Mouse (Mus musculus): Measurements from ENCODE around the gene Acer1. TPM values are rescaled to one million over a fixed set of nuclear protein-coding genes. Genes with fewer than 3 reads are reported as not detected.

Acer1 gene
- polyA plus RNA-seq, 1 experiment from 2014 or later, result not detected

DNA sequence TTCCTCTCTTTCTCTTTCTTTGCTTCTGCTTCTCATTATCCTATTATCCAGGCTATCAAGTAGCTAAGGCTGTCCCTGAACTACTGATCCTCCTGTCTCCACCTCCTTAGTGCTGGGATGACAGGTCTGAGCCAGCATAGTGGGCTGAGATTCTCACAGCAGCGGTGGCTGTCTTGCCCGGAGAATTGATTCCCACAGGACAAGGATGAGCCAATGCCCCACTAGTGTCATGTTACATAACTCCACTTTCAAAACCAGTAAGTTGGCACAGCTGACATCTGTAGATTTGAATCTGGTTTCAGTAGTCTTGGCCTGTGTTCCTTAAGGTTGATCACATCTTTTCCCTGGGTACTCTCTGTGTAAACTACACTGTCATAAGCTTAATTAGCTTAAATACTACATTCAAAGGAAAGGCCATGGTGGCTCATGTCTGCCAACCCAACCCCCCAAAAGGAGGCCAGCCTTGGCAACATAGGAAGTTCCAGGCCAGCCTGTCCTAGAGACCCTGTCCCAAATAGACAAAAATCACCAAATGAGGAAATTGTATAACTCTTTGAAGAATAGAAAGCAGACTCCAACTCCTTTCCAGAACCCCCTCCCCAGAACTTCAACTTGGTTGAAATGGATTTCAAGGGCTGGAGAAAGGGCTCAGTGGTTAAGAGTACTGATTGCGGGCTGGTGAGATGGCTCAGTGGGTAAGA, 4.3 kb upstream of the Acer1 start:
- Histone ChIP-seq H3K9ac (no peak overlapping the region), H3K27me3 (replicated peaks) (no peaks in the 10 kb centered on the region), H3K27ac (no peak overlapping the region), H3K4me3 (no peak overlapping the region), H3K4me1 (peaks cover 8% of the 10 kb centered on the region), H3K4me2 (no peak overlapping the region), H3K36me3 (no peaks in the 10 kb centered on the region), H3K9me3 (replicated peaks) (no peaks in the 10 kb centered on the region)
- WGBS (ENCODE audit: insufficient replicate concordance), result 76% methylated on average over 3 of the region's 3 CpGs
- ATAC-seq, result no peak

- H3K9me3 ChIP-seq (replicated peaks), result no peaks in the 10 kb centered on the region
- ATAC-seq, result no peak
- H3K27ac ChIP-seq, result no peak overlapping the region
- H3K4me3 ChIP-seq, result no peak overlapping the region
- 61% methylated on average over 3 of the region's 3 CpGs for WGBS (ENCODE audit: insufficient replicate concordance)
- no peak overlapping the region for H3K9ac ChIP-seq
- no peak overlapping the region for H3K4me2 ChIP-seq
- H3K36me3 ChIP-seq, result no peaks in the 10 kb centered on the region
- no peaks in the 10 kb centered on the region for H3K27me3 ChIP-seq (replicated peaks)
- peaks cover 2% of the 10 kb centered on the region for H3K4me1 ChIP-seq
Observed at GRCm38 (mm10) chr17:56985656-56986055, 3.7 kb upstream of the Acer1 start.

GRCm38 (mm10) chr17:56984886-56985285, 3.0 kb upstream of the Acer1 start:
- Histone ChIP-seq H3K36me3 (no peaks in the 10 kb centered on the region), H3K9ac (no peak overlapping the region), H3K27ac (no peak overlapping the region), H3K27me3 (replicated peaks) (no peaks in the 10 kb centered on the region), H3K4me2 (no peak overlapping the region), H3K9me3 (replicated peaks) (no peaks in the 10 kb centered on the region), H3K4me1 (0 out of 2 replicates have a peak, but pooled peaks cover 2% of the 10 kb centered on the region), H3K4me3 (no peak overlapping the region)
- ATAC-seq, result no peak
- WGBS (ENCODE audit: insufficient replicate concordance), result 66% methylated on average over 9 of the region's 9 CpGs

DNA sequence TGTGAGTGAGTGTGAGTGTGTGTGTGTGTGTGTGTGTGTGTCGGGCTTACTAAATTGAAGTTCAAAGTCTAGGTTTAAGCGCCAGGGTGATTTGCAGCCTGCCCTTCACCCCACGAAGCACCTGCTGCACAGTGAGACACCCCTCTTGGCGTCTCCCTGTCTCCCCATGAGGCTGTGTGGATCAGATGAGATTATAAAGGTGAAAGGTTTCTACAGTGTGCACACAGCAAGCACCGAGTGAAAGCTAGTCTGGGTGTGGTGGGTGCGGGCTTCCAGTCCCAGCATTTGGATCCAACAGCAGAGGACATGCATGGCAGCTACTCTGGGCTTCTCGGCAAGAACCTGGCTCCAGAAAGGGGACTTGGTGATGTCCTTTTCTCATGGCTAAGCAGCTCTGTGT, 877 bp downstream of the Acer1 start:
- Histone ChIP-seq H3K9me3 (replicated peaks) (no peaks in the 10 kb centered on the region), H3K36me3 (no peaks in the 10 kb centered on the region), H3K4me3 (no peak overlapping the region), H3K4me2 (no peak overlapping the region), H3K9ac (no peak overlapping the region), H3K27ac (no peak overlapping the region), H3K27me3 (replicated peaks) (no peaks in the 10 kb centered on the region), H3K4me1 (0 out of 2 replicates have a peak, but pooled peaks cover 10% of the 10 kb centered on the region)
- 54% methylated on average over 7 of the region's 7 CpGs for WGBS (ENCODE audit: insufficient replicate concordance)
- ATAC-seq, result no peak

GRCm38 (mm10) chr17:56979524-56979923, 2.4 kb downstream of the Acer1 start:
- Histone ChIP-seq H3K36me3 (no peaks in the 10 kb centered on the region), H3K4me3 (no peak overlapping the region), H3K9ac (no peak overlapping the region), H3K9me3 (replicated peaks) (no peaks in the 10 kb centered on the region), H3K27me3 (replicated peaks) (no peaks in the 10 kb centered on the region), H3K4me2 (no peak overlapping the region), H3K27ac (no peak overlapping the region), H3K4me1 (peaks cover 12% of the 10 kb centered on the region)
- 38% methylated on average over 6 of the region's 8 CpGs for WGBS (ENCODE audit: insufficient replicate concordance)
- no peak for ATAC-seq

GRCm38 (mm10) chr17:56976531-56977390, 5.2 kb downstream of the Acer1 start:
- Histone ChIP-seq H3K4me1 (peaks cover 16% of the 10 kb centered on the region), H3K36me3 (no peaks in the 10 kb centered on the region), H3K4me2 (no peak overlapping the region), H3K27ac (no peak overlapping the region), H3K4me3 (no peak overlapping the region), H3K27me3 (replicated peaks) (peaks cover 5% of the 10 kb centered on the region), H3K9me3 (replicated peaks) (no peaks in the 10 kb centered on the region), H3K9ac (no peak overlapping the region)
- 52% methylated on average over 8 of the region's 8 CpGs for WGBS (ENCODE audit: insufficient replicate concordance)
- ATAC-seq, result no peak

DNA sequence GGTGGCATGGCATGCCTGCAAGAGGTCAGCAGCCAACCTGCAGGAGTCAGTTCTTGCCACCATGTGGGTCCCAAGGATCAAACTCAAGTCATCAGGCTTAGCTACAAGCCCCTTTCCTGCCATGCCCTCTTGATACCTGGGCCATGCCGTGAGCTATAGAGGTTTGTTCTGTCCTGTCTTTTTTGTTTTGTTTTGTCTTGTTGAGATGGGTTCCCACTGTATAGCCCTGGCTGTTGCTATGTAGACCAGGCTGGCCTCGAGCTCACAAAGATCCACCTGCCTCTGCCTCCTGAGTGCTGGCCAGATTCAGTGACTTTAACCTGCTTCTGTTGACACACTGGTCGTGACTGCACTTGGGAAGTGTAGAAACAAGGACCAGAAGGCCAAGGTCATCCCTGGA, 6.5 kb downstream of the Acer1 start:
- Histone ChIP-seq H3K36me3 (no peaks in the 10 kb centered on the region), H3K27me3 (replicated peaks) (peaks cover 17% of the 10 kb centered on the region), H3K9ac (no peak overlapping the region), H3K4me1 (peaks cover 16% of the 10 kb centered on the region), H3K4me2 (no peak overlapping the region), H3K4me3 (no peak overlapping the region), H3K9me3 (replicated peaks) (no peaks in the 10 kb centered on the region), H3K27ac (no peak overlapping the region)
- ATAC-seq, result no peak
- WGBS (ENCODE audit: insufficient replicate concordance), result 63% methylated on average over 3 of the region's 3 CpGs

DNA sequence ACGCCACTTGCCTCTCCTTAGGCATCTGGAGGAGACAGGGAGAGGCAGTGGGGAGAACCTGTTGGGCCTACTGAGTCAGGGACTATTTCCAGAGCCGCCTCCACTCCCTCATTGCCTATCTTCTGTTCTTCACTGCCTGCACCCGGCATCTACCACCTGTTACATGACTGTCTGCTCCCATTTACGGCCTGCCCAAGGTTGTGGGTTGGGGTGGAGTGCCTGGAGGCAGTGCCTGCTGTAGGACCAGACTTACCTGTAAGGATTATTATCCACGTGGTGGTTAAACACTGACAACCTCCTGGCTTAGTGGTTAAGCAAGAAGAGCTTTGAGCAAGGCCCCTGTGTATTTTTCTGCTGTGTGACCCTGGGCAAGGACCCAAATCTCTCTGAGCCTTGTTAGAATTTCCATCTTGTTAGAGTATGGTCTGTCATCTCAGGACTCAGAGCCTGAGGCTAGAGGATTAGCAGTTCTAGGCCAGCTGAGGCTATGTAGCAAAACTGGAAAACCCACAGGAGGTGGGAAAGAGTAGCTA, 7.2 kb downstream of the Acer1 start:
- H3K27ac ChIP-seq, result no peak overlapping the region
- H3K27me3 ChIP-seq (replicated peaks), result peaks cover 22% of the 10 kb centered on the region
- no peak overlapping the region for H3K9ac ChIP-seq
- WGBS (ENCODE audit: insufficient replicate concordance), result 69% methylated on average over 5 of the region's 5 CpGs
- ATAC-seq, result no peak
- H3K4me3 ChIP-seq, result no peak overlapping the region
- H3K4me1 ChIP-seq, result peaks cover 12% of the 10 kb centered on the region
- no peaks in the 10 kb centered on the region for H3K9me3 ChIP-seq (replicated peaks)
- H3K36me3 ChIP-seq, result no peaks in the 10 kb centered on the region
- no peak overlapping the region for H3K4me2 ChIP-seq

GRCm38 (mm10) chr17:56973956-56974707, 7.8 kb downstream of the Acer1 start:
- H3K27me3 ChIP-seq (replicated peaks), result peaks cover 29% of the 10 kb centered on the region
- no peak overlapping the region for H3K9ac ChIP-seq
- no peak overlapping the region for H3K4me3 ChIP-seq
- H3K36me3 ChIP-seq, result no peaks in the 10 kb centered on the region
- peaks cover 12% of the 10 kb centered on the region for H3K4me1 ChIP-seq
- 54% methylated on average over 13 of the region's 14 CpGs for WGBS (ENCODE audit: insufficient replicate concordance)
- no peak for ATAC-seq
- H3K4me2 ChIP-seq, result no peak overlapping the region
- H3K9me3 ChIP-seq (replicated peaks), result no peaks in the 10 kb centered on the region
- H3K27ac ChIP-seq, result no peak overlapping the region

- ATAC-seq, result no peak
- WGBS (ENCODE audit: insufficient replicate concordance), result 42% methylated on average over 5 of the region's 5 CpGs
- Histone ChIP-seq H3K27me3 (replicated peaks) (peaks cover 29% of the 10 kb centered on the region), H3K4me2 (no peak overlapping the region), H3K9ac (no peak overlapping the region), H3K4me3 (no peak overlapping the region), H3K36me3 (no peaks in the 10 kb centered on the region), H3K27ac (no peak overlapping the region), H3K9me3 (replicated peaks) (no peaks in the 10 kb centered on the region), H3K4me1 (peaks cover 6% of the 10 kb centered on the region)
Observed at GRCm38 (mm10) chr17:56970081-56970480, 11.8 kb downstream of the Acer1 start.

DNA sequence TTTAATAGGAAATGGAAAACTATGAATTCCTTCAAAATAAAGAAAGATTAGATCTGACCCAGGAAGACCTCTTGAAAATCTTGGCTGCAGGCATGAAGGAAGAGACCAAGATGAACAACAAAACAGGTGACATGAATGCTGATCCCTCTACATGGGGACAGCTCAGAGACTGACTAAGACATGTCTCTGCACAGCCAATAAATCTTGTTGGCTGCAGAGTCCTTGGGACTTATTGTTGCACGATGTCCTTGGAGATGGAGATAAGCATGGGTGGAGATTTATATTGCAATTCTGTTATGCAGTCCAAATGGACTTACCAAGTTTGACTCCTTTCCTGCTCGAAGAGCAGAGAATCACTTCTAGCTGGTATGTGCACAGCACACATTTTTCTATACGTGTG, 12.6 kb downstream of the Acer1 start:
- peaks cover 31% of the 10 kb centered on the region for H3K27me3 ChIP-seq (replicated peaks)
- H3K4me3 ChIP-seq, result no peak overlapping the region
- peaks cover 1% of the 10 kb centered on the region for H3K4me1 ChIP-seq
- H3K9ac ChIP-seq, result no peak overlapping the region
- no peaks in the 10 kb centered on the region for H3K36me3 ChIP-seq
- H3K4me2 ChIP-seq, result no peak overlapping the region
- 44% methylated on average over 3 of the region's 3 CpGs for WGBS (ENCODE audit: insufficient replicate concordance)
- H3K9me3 ChIP-seq (replicated peaks), result no peaks in the 10 kb centered on the region
- no peak for ATAC-seq
- no peak overlapping the region for H3K27ac ChIP-seq

- no peak for ATAC-seq
- no peaks in the 10 kb centered on the region for H3K4me1 ChIP-seq
- H3K9me3 ChIP-seq (replicated peaks), result no peaks in the 10 kb centered on the region
- no peak overlapping the region for H3K4me3 ChIP-seq
- no peak overlapping the region for H3K4me2 ChIP-seq
- peaks cover 33% of the 10 kb centered on the region for H3K27me3 ChIP-seq (replicated peaks)
- H3K9ac ChIP-seq, result no peak overlapping the region
- WGBS (ENCODE audit: insufficient replicate concordance), result 59% methylated on average over 6 of the region's 6 CpGs
- H3K27ac ChIP-seq, result no peak overlapping the region
- no peaks in the 10 kb centered on the region for H3K36me3 ChIP-seq
Observed at GRCm38 (mm10) chr17:56963646-56964045, 18.3 kb downstream of the Acer1 start.
